In the genomic region with DNA sequence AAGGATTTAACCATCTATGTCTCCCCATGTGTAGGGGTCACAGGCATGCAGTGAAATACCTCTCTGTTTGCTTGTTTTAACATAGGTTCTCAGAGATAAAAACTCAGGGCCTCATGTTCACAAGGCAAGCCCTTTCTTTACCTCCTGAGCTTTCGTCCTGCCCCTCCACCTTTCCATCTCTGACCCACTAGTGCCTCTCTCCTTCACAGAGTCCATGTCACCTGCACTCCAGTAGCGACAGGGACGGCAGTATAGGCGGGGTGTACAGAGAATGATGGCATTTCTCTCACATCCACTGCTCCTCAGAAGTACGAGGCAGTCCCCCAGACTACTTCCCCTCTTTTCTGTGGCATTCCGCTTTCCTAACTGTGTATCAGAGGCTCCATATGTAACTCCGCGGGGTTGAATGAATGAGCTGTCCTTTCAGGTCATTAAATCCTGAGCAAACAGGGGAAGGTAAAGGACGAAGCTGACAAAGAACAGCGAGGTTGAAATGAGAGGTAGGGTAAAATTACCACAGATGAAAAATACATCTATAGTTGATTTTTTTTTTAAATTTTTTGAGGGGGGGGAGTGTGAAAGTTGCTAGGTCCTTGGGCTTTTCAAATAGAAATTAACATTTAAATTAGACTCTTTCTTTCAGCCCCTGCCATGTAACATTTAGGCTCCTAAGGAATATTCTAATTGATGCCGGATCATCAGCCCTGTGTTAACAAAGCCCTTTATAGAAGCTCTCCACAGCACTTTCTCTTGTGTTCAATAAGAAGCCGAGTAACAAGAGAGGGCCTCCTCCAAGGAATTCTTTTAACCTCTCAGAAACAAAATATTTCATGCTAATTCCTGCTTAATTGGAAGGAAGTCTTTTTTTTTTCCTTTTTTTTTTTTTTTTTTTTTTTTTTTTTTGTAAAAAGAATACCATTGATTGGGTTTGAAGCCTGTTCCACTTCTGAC, we compare ENCODE assay signal across 13 mouse cellular contexts.
DNase-seq lines count a peak whose midpoint lies in the region; ATAC-seq and TF ChIP-seq lines count a peak whose summit lies in the region.
"Had no signal": no experiment of that assay in that cellular context is flagged by ENCODE, and none has a peak within 500 bp of the region (broad histone marks: within the 10 kb centered on the region; RNA-seq: fewer than 3 reads in every experiment).

No protein-coding gene starts in this region.

- no peaks in the 10 kb centered on the region for H3K27me3 ChIP-seq in heart, embryonic 12.5 days (replicated peaks)
- no peaks in the 10 kb centered on the region for H3K27me3 ChIP-seq in forebrain, postnatal 0 days (ENCODE audit: insufficient read depth, low read length)
- H3K27me3 ChIP-seq in midbrain, embryonic 12.5 days, result peaks cover 33% of the 10 kb centered on the region
- no peaks in the 10 kb centered on the region for H3K27me3 ChIP-seq in kidney, adult 2 months (replicated peaks; ENCODE audit: control insufficient read depth, insufficient read depth, low read length)
- H3K27me3 ChIP-seq: heart, embryonic 15.5 days; liver, embryonic 12.5 days had no signal

- no peaks in the 10 kb centered on the region for H3K9me3 ChIP-seq in heart, embryonic 12.5 days (replicated peaks)
- H3K9me3 ChIP-seq in forebrain, postnatal 0 days (ENCODE audit: low read length), result no peaks in the 10 kb centered on the region
- no peaks in the 10 kb centered on the region for H3K9me3 ChIP-seq in midbrain, embryonic 12.5 days
- H3K9me3 ChIP-seq: heart, embryonic 15.5 days; liver, embryonic 12.5 days had no signal

- H3K4me1 ChIP-seq in heart, embryonic 12.5 days (replicated peaks), result peaks cover 32% of the 10 kb centered on the region
- no peaks in the 10 kb centered on the region for H3K4me1 ChIP-seq in forebrain, postnatal 0 days (ENCODE audit: insufficient read depth)
- peaks cover 34% of the 10 kb centered on the region for H3K4me1 ChIP-seq in midbrain, embryonic 12.5 days
- H3K4me1 ChIP-seq in kidney, adult 2 months (ENCODE audit: control insufficient read depth, insufficient read depth, low read length), result no peaks in the 10 kb centered on the region
- H3K4me1 ChIP-seq: liver, embryonic 12.5 days had no signal

- no peak overlapping the region for H3K4me3 ChIP-seq in heart, embryonic 12.5 days
- no peak overlapping the region for H3K4me3 ChIP-seq in forebrain, postnatal 0 days (ENCODE audit: low read depth, low read length)
- H3K4me3 ChIP-seq in midbrain, embryonic 12.5 days, result no peak overlapping the region
- no peak overlapping the region for H3K4me3 ChIP-seq in kidney, adult 2 months (ENCODE audit: insufficient read depth, low read depth, low read length)
- H3K4me3 ChIP-seq: heart, embryonic 15.5 days; liver, embryonic 12.5 days had no signal

- H3K27ac ChIP-seq in heart, embryonic 12.5 days (ENCODE audit: poor library complexity, severe bottlenecking), result no peak overlapping the region
- H3K27ac ChIP-seq in forebrain, postnatal 0 days (ENCODE audit: low read depth, low read length), result peak overlapping the region; percentile 40; the same call in 1 of the 2 replicates
- peak overlapping the region; percentile 54 for H3K27ac ChIP-seq in midbrain, embryonic 12.5 days (replicated peaks)
- no peak overlapping the region for H3K27ac ChIP-seq in kidney, adult 2 months (ENCODE audit: insufficient read depth, low read depth, low read length)
- H3K27ac ChIP-seq: heart, embryonic 15.5 days; liver, embryonic 12.5 days had no signal

- ATAC-seq in heart, embryonic 12.5 days (ENCODE audit: insufficient number of reproducible peaks, low FRiP score), result no peak
- peak; percentile 73; the same call in 1 of the 2 replicates for ATAC-seq in forebrain, postnatal 0 days
- ATAC-seq in midbrain, embryonic 12.5 days (ENCODE audit: low FRiP score, low read depth), result peak; percentile 71
- ATAC-seq: liver, embryonic 12.5 days had no signal

- no peak for DNase-seq in heart, adult 8-10 months (ENCODE audit: low spot score)
- DNase-seq in forebrain, postnatal 0 days, result no peak
- DNase-seq in retina, postnatal 1 day, result peak; percentile 26
- no peak for DNase-seq in kidney, adult 2 months
- DNase-seq in cerebellum, postnatal 14 days, result no peak
- DNase-seq in cerebellum, adult 18-20 months, result no peak
- DNase-seq: gastrocnemius, postnatal 14 days; lung, postnatal 36 days; thymus, adult 2 months had no signal

- WGBS in heart, embryonic 12.5 days, result 78% methylated on average over 12 of the region's 12 CpGs
- WGBS in forebrain, postnatal 0 days, result 16% methylated on average over 12 of the region's 12 CpGs
- WGBS in midbrain, embryonic 12.5 days, result 26% methylated on average over 12 of the region's 12 CpGs
- 77% methylated on average over 12 of the region's 12 CpGs for WGBS in kidney, adult 2 months

- no peaks in the 10 kb centered on the region for H3K36me3 ChIP-seq in heart, embryonic 12.5 days
- H3K36me3 ChIP-seq in forebrain, postnatal 0 days (ENCODE audit: insufficient read depth), result no peaks in the 10 kb centered on the region; the same call in 1 of the 2 replicates
- H3K36me3 ChIP-seq in midbrain, embryonic 12.5 days, result no peaks in the 10 kb centered on the region
- no peaks in the 10 kb centered on the region for H3K36me3 ChIP-seq in kidney, adult 2 months (ENCODE audit: control insufficient read depth, insufficient read depth, low read length)
- H3K36me3 ChIP-seq: heart, embryonic 15.5 days; liver, embryonic 12.5 days had no signal

- 0 out of 2 replicates have a peak overlapping the region, but pooled peaks have one; percentile 41 for H3K9ac ChIP-seq in heart, embryonic 12.5 days
- H3K9ac ChIP-seq in forebrain, postnatal 0 days, result no peak overlapping the region
- no peak overlapping the region for H3K9ac ChIP-seq in midbrain, embryonic 12.5 days (replicated peaks)
- H3K9ac ChIP-seq: heart, embryonic 15.5 days; liver, embryonic 12.5 days had no signal

- TF ChIP-seq CTCF in forebrain, postnatal 0 days (IDR thresholded peaks at IDR 0.05; ENCODE audit: low read depth), result no peak
- TF ChIP-seq CTCF in kidney, adult 2 months (conservative IDR thresholded peaks at IDR 0.05; ENCODE audit: insufficient read depth, insufficient read length, low read depth, low read length), result no peak

- TF ChIP-seq POLR2A in kidney, adult 2 months (IDR thresholded peaks at IDR 0.05; ENCODE audit: low read depth, low read length), result no peak

- H3K4me2 ChIP-seq in heart, embryonic 12.5 days, result no peak overlapping the region
- no peak overlapping the region for H3K4me2 ChIP-seq in forebrain, postnatal 0 days (ENCODE audit: low read depth)
- no peak overlapping the region for H3K4me2 ChIP-seq in midbrain, embryonic 12.5 days (replicated peaks)
- H3K4me2 ChIP-seq: heart, embryonic 15.5 days; liver, embryonic 12.5 days had no signal

Comparison
In these comparisons a context has a peak if more than half of its experiments do, and no peak if none do; other contexts are left out.
1. H3K27ac ChIP-seq: peak in forebrain, postnatal 0 days (single experiment) and midbrain, embryonic 12.5 days (single experiment); none in heart, embryonic 12.5 days (single experiment) and kidney, adult 2 months (single experiment).